Mouse (Mus musculus) limb, embryonic 15.5 days (tissue): ENCODE results near the gene Fam161b. TPM values are rescaled to one million over a fixed set of nuclear protein-coding genes. Genes with fewer than 3 reads are reported as not detected.
"Not testable (repeated sequence)": the region's sequence is repeated elsewhere in the genome, so short reads cannot be mapped to it uniquely, and the experiment has no call there.

Source experiments
- ATAC-seq: fragments of 200-750 bp; cut with Nextera tagmentation; 2 replicates; pipeline ENCODE4 v1.8.0; 2017; ENCODE audit warnings: low read depth, moderate TSS enrichment; ENCODE audit not compliant: insufficient number of reproducible peaks, low FRiP score, low TSS enrichment
- H3K27ac ChIP-seq: fragments of 300-500 bp; sonication (generic); 2 replicates; pipeline ENCODE4 v1.5.1; 2015; ENCODE audit warnings: moderate library complexity, mild to moderate bottlenecking, inconsistent platforms
- H3K27me3 ChIP-seq: fragments of 300-500 bp; sonication (generic); 2 replicates; pipeline ENCODE4 v1.6.1; 2015; ENCODE audit warnings: inconsistent platforms
- H3K36me3 ChIP-seq: fragments of 300-500 bp; sonication (generic); 2 replicates; pipeline ENCODE4 v1.6.1; 2015; ENCODE audit warnings: inconsistent platforms
- H3K4me1 ChIP-seq: fragments of 300-500 bp; sonication (generic); 2 replicates; pipeline ENCODE4 v1.6.1; 2015; ENCODE audit warnings: inconsistent platforms
- H3K4me2 ChIP-seq: fragments of 300-500 bp; sonication (generic); 2 replicates; pipeline ENCODE4 v1.6.1; 2015; ENCODE audit warnings: mild to moderate bottlenecking, inconsistent platforms
- H3K4me3 ChIP-seq: fragments of 300-500 bp; sonication (generic); 2 replicates; pipeline ENCODE4 v1.5.1; 2015; ENCODE audit warnings: mild to moderate bottlenecking, inconsistent platforms
- H3K9ac ChIP-seq: fragments of 300-500 bp; sonication (generic); 2 replicates; pipeline ENCODE4 v1.6.1; 2015; ENCODE audit warnings: inconsistent platforms
- H3K9me3 ChIP-seq: fragments of 300-500 bp; sonication (generic); 2 replicates; pipeline ENCODE4 v1.6.1; 2016; ENCODE audit warnings: inconsistent platforms
- WGBS: fragments of 180-500 bp; shearing (Covaris S2); methylation state at CpG from one replicate; pipeline ENCODE4 v1.1.7; 2015; 5-methylcytosine and 5-hydroxymethylcytosine counted together
- polyA plus RNA-seq: library from polyadenylated mRNA; unstranded; fragments of >200 nt; fragmentation: Nextera tagmentation; extraction: Ambion mirVana; gene quantifications from 2 replicates; pipeline ENCODE4 v1.2.1, GENCODE M21; 2015

Gene Fam161b
- polyA plus RNA-seq, 1 experiment from 2014 or later: 3.2 TPM

DNA sequence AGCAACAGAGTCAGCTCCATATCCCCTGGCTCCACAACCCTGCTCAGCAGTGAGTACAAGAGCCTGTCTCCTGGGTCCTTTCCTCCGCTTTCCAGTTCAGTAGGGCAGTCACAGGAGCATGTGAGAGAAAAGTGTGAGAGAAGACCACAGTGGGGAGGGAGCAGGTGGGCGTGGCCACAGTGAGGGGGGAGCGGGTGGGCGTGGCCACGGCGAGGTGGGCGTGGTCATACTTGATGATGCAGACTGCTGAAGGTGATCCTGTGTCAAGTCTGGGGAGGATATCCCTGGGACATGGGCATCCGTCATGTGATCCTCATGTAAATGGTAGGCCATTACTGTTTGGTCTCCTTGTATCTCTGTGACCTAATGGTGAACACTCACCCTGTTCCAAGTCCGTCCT, 5.3 kb upstream of the Fam161b start:
- WGBS: 55% methylated on average over 9 of the region's 9 CpGs
- Histone ChIP-seq H3K27me3 (no peaks in the 10 kb centered on the region), H3K4me1 (peaks cover 10% of the 10 kb centered on the region), H3K9me3 (no peaks in the 10 kb centered on the region), H3K27ac (no peak overlapping the region), H3K9ac (no peak overlapping the region), H3K4me2 (no peak overlapping the region), H3K4me3 (no peak overlapping the region), H3K36me3 (peaks cover 50% of the 10 kb centered on the region)
- no peak for ATAC-seq

- H3K4me2 ChIP-seq: no peak overlapping the region
- no peaks in the 10 kb centered on the region for H3K9me3 ChIP-seq
- ATAC-seq: no peak
- peaks cover 32% of the 10 kb centered on the region for H3K36me3 ChIP-seq
- H3K27me3 ChIP-seq: no peaks in the 10 kb centered on the region
- no peak overlapping the region for H3K9ac ChIP-seq
- no peak overlapping the region for H3K27ac ChIP-seq
- WGBS: 94% methylated on average over 6 of the region's 6 CpGs
- H3K4me1 ChIP-seq: peaks cover 16% of the 10 kb centered on the region
- no peak overlapping the region for H3K4me3 ChIP-seq
Observed at GRCm38 (mm10) chr12:84365137-84365536, 3.5 kb upstream of the Fam161b start.

GRCm38 (mm10) chr12:84364291-84364690, 2.7 kb upstream of the Fam161b start:
- no peak overlapping the region for H3K27ac ChIP-seq
- H3K27me3 ChIP-seq: no peaks in the 10 kb centered on the region
- H3K9me3 ChIP-seq: no peaks in the 10 kb centered on the region
- no peak overlapping the region for H3K4me2 ChIP-seq
- H3K36me3 ChIP-seq: peaks cover 24% of the 10 kb centered on the region
- 79% methylated on average over 9 of the region's 9 CpGs for WGBS
- no peak for ATAC-seq
- H3K4me1 ChIP-seq: peaks cover 16% of the 10 kb centered on the region
- no peak overlapping the region for H3K9ac ChIP-seq
- no peak overlapping the region for H3K4me3 ChIP-seq

DNA sequence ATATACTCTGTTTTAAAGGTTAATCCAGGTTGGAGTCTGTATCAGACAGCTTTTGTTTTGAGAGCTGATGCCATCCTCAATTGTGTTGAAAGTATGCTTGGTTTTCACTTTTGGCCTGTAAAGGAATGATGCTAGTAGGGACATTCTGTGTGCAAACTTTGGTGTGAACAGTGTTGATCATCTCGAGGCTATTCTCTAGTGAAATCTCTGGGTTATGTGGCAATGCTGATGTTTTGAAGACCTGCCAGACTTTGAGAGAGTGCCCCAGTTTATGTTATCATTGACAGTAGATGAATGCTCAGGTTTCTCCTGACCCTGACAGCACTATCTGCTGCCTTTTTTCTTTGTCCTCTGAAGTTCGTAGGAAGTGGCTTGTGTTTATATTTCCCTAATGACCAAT, 1.2 kb upstream of the Fam161b start:
- Histone ChIP-seq H3K4me1 (peaks cover 16% of the 10 kb centered on the region), H3K36me3 (peaks cover 10% of the 10 kb centered on the region), H3K9ac (no peak overlapping the region), H3K27me3 (no peaks in the 10 kb centered on the region), H3K9me3 (no peaks in the 10 kb centered on the region), H3K27ac (no peak overlapping the region), H3K4me2 (peak overlapping the region; percentile 72), H3K4me3 (peak overlapping the region; percentile 99)
- ATAC-seq: no peak
- WGBS: 53% methylated on average over 2 of the region's 2 CpGs

- ATAC-seq: not testable (repeated sequence)
Observed at GRCm38 (mm10) chr12:84358699-84359098, 2.9 kb downstream of the Fam161b start.

DNA sequence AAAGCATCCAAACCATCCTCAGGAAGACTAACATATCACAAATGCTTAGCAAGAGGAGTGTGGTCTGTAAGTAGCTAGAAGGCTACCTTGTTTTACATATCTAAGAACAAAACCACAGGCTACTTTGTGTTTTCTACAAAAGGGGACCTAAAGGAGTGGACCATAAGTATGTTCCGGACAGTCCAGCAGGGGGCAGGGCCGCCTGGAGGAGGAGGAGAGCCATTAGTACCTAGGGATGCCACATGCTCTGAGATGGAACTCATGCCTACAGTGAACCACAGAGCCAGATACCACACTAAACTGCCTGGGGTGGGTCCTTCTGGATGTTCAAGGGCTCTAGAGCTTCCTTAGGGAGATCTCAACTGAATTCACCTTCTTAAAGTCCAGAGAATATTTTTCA, 14.4 kb downstream of the Fam161b start:
- WGBS: 45% methylated on average over 2 of the region's 2 CpGs
- no peak overlapping the region for H3K4me3 ChIP-seq
- no peaks in the 10 kb centered on the region for H3K27me3 ChIP-seq
- no peak overlapping the region for H3K4me2 ChIP-seq
- H3K9me3 ChIP-seq: no peaks in the 10 kb centered on the region
- H3K4me1 ChIP-seq: no peaks in the 10 kb centered on the region
- no peak overlapping the region for H3K27ac ChIP-seq
- ATAC-seq: no peak
- peaks cover 47% of the 10 kb centered on the region for H3K36me3 ChIP-seq
- H3K9ac ChIP-seq: no peak overlapping the region

More at GRCm38 (mm10) chr12:84358699-84359098, 2.9 kb downstream of the Fam161b start:
- H3K9me3 ChIP-seq, H3K4me2 ChIP-seq, H3K27ac ChIP-seq, H3K9ac ChIP-seq, H3K27me3 ChIP-seq, H3K4me3 ChIP-seq: not testable (repeated sequence)
- H3K4me1 ChIP-seq: peaks cover 16% of the 10 kb centered on the region
- peaks cover 19% of the 10 kb centered on the region; the same call in 1 of the 2 replicates for H3K36me3 ChIP-seq
- WGBS: 84% methylated on average over 2 of the region's 2 CpGs

GRCm38 (mm10) chr12:84336963-84337625, 24.5 kb downstream of the Fam161b start:
- Histone ChIP-seq H3K9me3 (no peaks in the 10 kb centered on the region), H3K36me3 (peaks cover 84% of the 10 kb centered on the region), H3K9ac (no peak overlapping the region)

GRCm38 (mm10) chr12:84327111-84327512, 34.5 kb downstream of the Fam161b start:
- H3K4me1 ChIP-seq: 0 out of 2 replicates have a peak, but pooled peaks cover 3% of the 10 kb centered on the region
- no peak overlapping the region for H3K9ac ChIP-seq
- 67% methylated on average over 4 of the region's 4 CpGs for WGBS
- H3K27me3 ChIP-seq: no peaks in the 10 kb centered on the region
- H3K9me3 ChIP-seq: no peaks in the 10 kb centered on the region
- no peak overlapping the region for H3K4me3 ChIP-seq
- peaks cover 66% of the 10 kb centered on the region for H3K36me3 ChIP-seq
- no peak overlapping the region for H3K4me2 ChIP-seq
- ATAC-seq: no peak
- no peak overlapping the region; the same call in 1 of the 2 replicates for H3K27ac ChIP-seq

More at GRCm38 (mm10) chr12:84336963-84337625, 24.5 kb downstream of the Fam161b start:
- 89% methylated on average over 11 of the region's 11 CpGs for WGBS
- H3K27ac ChIP-seq: no peak overlapping the region
- ATAC-seq: no peak
- H3K4me2 ChIP-seq: no peak overlapping the region
- no peak overlapping the region for H3K4me3 ChIP-seq
- H3K4me1 ChIP-seq: no peaks in the 10 kb centered on the region
- no peaks in the 10 kb centered on the region for H3K27me3 ChIP-seq

GRCm38 (mm10) chr12:84316721-84317621, 44.7 kb downstream of the Fam161b start, which contains the start of gene Zfp410:
Gene Zfp410 (plus strand): TSS chr12:84316852.
- Histone ChIP-seq H3K27me3 (no peaks in the 10 kb centered on the region), H3K9me3 (no peaks in the 10 kb centered on the region), H3K27ac (peak within 1 kb of the TSS; percentile 98), H3K4me3 (peak within 1 kb of the TSS; percentile 100), H3K36me3 (no peaks in the 10 kb centered on the region), H3K4me2 (peak within 1 kb of the TSS; percentile 65), H3K9ac (peak within 1 kb of the TSS; percentile 84), H3K4me1 (peaks cover 16% of the 10 kb centered on the region)
- WGBS: under 1% methylated on average over 76 of the region's 77 CpGs
- peak; percentile 94 for ATAC-seq

GRCm38 (mm10) chr12:84316006-84316405, 45.6 kb downstream of the Fam161b start:
- H3K4me2 ChIP-seq: peak overlapping the region; percentile 65
- ATAC-seq: no peak
- H3K9ac ChIP-seq: peak overlapping the region; percentile 84
- H3K27ac ChIP-seq: peak overlapping the region; percentile 98
- no peaks in the 10 kb centered on the region for H3K9me3 ChIP-seq
- peaks cover 13% of the 10 kb centered on the region for H3K4me1 ChIP-seq
- no peaks in the 10 kb centered on the region for H3K36me3 ChIP-seq
- peak overlapping the region; percentile 100 for H3K4me3 ChIP-seq
- no peaks in the 10 kb centered on the region for H3K27me3 ChIP-seq
- WGBS: 36% methylated on average over 7 of the region's 7 CpGs

DNA sequence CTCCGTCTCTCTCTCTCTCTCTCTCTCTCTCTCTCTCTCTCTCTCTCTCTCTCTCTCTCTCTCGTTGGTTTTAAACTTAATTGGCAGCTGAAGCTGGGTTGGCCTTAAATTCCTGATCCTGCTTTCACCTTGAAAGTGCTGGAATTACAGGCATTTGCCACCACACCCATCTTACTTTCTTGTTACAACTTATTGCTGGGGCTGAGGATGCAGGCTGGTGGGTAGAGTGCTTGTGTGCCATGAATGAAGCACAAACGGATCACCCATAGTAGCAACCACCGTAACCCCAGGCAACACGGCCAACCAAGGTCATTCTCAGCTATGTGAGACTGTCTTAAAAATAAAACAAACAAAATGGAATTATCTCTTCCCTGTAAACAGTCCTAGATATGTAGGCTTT, 50.3 kb downstream of the Fam161b start:
- no peak for ATAC-seq
- no peaks in the 10 kb centered on the region for H3K27me3 ChIP-seq
- H3K4me3 ChIP-seq: no peak overlapping the region
- H3K4me2 ChIP-seq: no peak overlapping the region
- H3K27ac ChIP-seq: no peak overlapping the region
- H3K9me3 ChIP-seq: no peaks in the 10 kb centered on the region
- H3K36me3 ChIP-seq: 0 out of 2 replicates have a peak, but pooled peaks cover 2% of the 10 kb centered on the region
- peaks cover 4% of the 10 kb centered on the region for H3K4me1 ChIP-seq
- no peak overlapping the region for H3K9ac ChIP-seq
- 68% methylated on average over 4 of the region's 5 CpGs for WGBS

GRCm38 (mm10) chr12:84304554-84304953, 57.1 kb downstream of the Fam161b start:
- 84% methylated on average over 1 of the region's 1 CpGs for WGBS
- Histone ChIP-seq H3K4me2 (no peak overlapping the region), H3K36me3 (peaks cover 9% of the 10 kb centered on the region; the same call in 1 of the 2 replicates), H3K9ac (no peak overlapping the region), H3K9me3 (no peaks in the 10 kb centered on the region), H3K4me3 (no peak overlapping the region), H3K4me1 (no peaks in the 10 kb centered on the region), H3K27me3 (no peaks in the 10 kb centered on the region), H3K27ac (no peak overlapping the region)
- no peak for ATAC-seq
